Mouse (Mus musculus): ENCODE results near the gene Rgs12. TPM values are rescaled to one million over a fixed set of nuclear protein-coding genes. Genes with fewer than 3 reads are reported as not detected.

Rgs12 gene
- polyA plus RNA-seq, 1 experiment from 2014 or later = 36.4 TPM

DNA sequence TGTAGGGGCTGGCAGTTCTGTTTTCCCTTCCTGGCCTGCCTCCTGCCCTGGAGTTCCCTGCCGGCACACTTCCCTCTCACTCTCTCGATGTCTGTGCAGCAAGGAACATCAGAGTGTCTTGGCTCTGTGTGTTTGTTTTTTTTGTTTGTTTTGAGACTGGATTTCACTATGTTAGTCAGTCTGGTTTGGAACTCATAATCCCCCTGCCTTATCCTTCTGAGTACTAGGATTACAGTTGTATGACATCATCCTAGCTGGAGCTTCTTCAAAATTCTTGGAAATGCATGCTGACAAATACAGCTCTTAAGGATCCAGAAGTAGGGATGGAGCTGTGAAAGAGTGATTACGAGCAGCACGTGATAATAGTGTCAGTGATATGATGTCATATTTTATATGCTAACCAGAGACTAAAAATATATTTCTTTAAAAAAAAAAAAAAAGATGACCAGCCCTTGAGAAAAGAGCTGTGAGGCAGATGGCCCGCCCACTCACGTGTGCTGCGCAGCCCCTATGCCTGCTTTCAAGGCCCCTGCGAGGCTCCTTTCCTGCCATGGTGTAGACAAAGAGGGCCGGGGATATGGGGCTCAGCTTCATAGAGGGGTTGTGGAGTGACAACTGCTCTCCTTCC, 70.5 kb downstream of the Rgs12 start:
- peaks cover 46% of the 10 kb centered on the region for H3K36me3 ChIP-seq
- WGBS = 67% methylated on average over 9 of the region's 9 CpGs
- H3K27ac ChIP-seq = no peak overlapping the region

DNA sequence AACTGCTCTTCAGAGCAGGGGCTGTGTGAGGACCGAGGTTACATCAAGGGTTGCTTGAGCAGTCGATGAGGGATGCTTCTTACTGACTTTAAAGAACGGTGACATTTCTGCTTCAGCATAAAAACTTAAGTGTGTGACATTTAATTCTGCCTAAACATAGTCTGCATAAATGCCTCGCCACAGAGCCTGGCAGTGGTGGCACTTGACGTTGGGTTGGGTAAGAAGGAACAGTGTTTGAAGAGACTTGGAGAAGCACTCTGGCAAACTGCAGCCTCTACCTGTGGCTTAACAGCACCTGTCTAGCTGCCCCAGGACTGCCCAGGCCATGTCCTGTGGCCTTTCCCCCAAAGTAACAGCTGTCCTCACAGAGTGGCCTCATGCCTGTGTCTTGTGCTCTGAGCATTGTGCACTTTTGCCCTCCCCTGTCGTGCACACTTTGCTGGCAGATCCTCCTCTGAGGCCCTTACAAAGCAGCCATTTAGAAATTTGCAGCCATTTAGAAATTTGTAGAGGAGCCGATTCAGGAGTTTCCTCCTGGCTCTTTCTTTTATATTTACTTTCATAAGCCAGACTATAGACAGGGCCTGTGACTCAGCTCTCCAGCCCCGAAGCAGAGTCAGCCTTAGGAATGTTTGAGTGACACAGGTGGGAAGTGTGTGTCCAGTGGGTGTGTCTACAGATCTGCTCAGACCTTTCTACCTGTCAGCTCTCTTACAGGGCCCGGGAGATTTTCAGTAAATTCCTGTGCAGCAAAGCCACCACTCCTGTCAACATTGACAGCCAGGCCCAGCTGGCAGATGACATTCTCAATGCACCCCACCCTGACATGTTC, 71.4 kb downstream of the Rgs12 start:
- no peak overlapping the region for H3K4me2 ChIP-seq
- no peak overlapping the region for H3K9ac ChIP-seq
- peaks cover 48% of the 10 kb centered on the region for H3K36me3 ChIP-seq
- no peak overlapping the region for H3K27ac ChIP-seq
- no peaks in the 10 kb centered on the region for H3K27me3 ChIP-seq
- peaks cover 14% of the 10 kb centered on the region; the same call in 1 of the 2 replicates for H3K4me1 ChIP-seq
- no peak overlapping the region for H3K4me3 ChIP-seq
- ATAC-seq (ENCODE audit: insufficient number of reproducible peaks, low FRiP score, low TSS enrichment, low read depth) = no peak
- WGBS = 73% methylated on average over 9 of the region's 9 CpGs
- no peaks in the 10 kb centered on the region for H3K9me3 ChIP-seq

More for the DNA sequence above, 70.5 kb downstream of the Rgs12 start:
- no peaks in the 10 kb centered on the region for H3K9me3 ChIP-seq
- peaks cover 16% of the 10 kb centered on the region for H3K4me1 ChIP-seq
- no peak for ATAC-seq (ENCODE audit: insufficient number of reproducible peaks, low FRiP score, low TSS enrichment, low read depth)
- no peaks in the 10 kb centered on the region for H3K27me3 ChIP-seq
- H3K4me2 ChIP-seq = no peak overlapping the region
- H3K4me3 ChIP-seq = no peak overlapping the region
- no peak overlapping the region for H3K9ac ChIP-seq

DNA sequence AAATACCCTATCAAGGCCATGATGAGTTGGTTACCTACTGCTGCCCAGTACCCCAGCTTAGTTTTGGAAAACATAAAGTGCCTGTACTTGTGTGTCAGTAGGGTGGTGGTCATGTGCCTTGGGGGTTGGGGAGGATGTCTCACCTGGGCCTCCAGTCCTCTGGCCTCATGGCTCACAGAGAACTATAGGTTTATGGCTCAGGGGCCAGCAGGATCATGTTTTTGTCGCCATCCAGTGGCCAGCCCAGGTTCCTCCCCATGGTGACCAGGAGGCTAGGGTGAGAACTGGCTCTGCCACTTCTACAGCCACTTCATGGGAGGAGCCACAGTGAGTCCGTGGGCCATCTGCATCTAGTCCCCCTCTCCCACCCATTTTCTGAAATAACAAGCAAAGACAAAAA, 75.7 kb downstream of the Rgs12 start:
- Histone ChIP-seq H3K4me3 (no peak overlapping the region), H3K9me3 (no peaks in the 10 kb centered on the region), H3K4me2 (no peak overlapping the region), H3K9ac (no peak overlapping the region), H3K4me1 (0 out of 2 replicates have a peak, but pooled peaks cover 2% of the 10 kb centered on the region), H3K36me3 (peaks cover 78% of the 10 kb centered on the region), H3K27me3 (no peaks in the 10 kb centered on the region), H3K27ac (no peak overlapping the region)
- 14% methylated on average over 2 of the region's 2 CpGs for WGBS
- ATAC-seq (ENCODE audit: insufficient number of reproducible peaks, low FRiP score, low TSS enrichment, low read depth) = no peak

DNA sequence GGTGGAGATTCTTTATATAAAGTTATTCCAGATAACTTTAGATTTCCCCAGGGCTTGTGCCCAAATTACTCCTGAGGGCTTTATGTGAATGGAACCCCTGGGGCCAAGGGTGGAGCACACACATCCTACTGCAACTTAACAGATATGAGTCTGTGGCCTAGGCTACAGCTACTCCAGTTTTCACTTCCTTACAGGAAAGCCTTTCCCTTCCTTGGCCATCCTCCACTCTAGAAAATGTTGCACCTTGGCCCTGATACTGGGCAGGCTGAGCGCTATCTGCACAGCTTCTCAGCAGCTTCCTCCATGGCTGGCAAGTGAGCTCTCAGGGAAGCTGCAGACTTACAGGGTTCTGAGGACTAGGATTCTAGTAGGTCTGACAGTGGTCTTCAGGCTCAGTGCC, 80.1 kb downstream of the Rgs12 start:
- peaks cover 84% of the 10 kb centered on the region for H3K36me3 ChIP-seq
- no peak for ATAC-seq (ENCODE audit: insufficient number of reproducible peaks, low FRiP score, low TSS enrichment, low read depth)

DNA sequence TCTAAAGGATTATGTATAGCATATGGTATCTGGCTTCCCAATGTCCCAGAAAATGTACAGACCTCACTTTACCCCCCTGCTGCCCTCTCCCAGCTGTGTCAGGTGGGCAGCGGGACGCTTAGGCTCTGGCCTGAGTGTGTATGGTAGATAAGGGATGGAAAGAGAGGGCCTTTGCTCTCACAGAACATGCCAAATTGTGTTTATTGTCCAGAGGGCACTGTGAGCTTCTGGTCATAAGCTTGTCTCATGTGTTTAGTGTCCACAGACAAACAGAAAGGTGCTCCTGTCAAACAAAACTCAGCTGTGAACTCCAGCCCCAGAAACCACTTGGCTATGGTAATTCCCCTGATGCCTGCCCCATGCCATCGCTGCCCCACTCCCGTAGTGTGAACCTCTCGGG, 80.5 kb downstream of the Rgs12 start:
- Histone ChIP-seq H3K36me3 (peaks cover 83% of the 10 kb centered on the region), H3K9me3 (no peaks in the 10 kb centered on the region), H3K27ac (no peak overlapping the region), H3K27me3 (no peaks in the 10 kb centered on the region), H3K4me1 (no peaks in the 10 kb centered on the region), H3K4me2 (no peak overlapping the region), H3K9ac (no peak overlapping the region), H3K4me3 (no peak overlapping the region)
- ATAC-seq (ENCODE audit: insufficient number of reproducible peaks, low FRiP score, low TSS enrichment, low read depth) = no peak
- WGBS = 75% methylated on average over 5 of the region's 5 CpGs

More for the DNA sequence above, 80.1 kb downstream of the Rgs12 start:
- H3K27ac ChIP-seq = no peak overlapping the region
- H3K4me1 ChIP-seq = no peaks in the 10 kb centered on the region
- H3K9me3 ChIP-seq = no peaks in the 10 kb centered on the region
- no peak overlapping the region for H3K4me2 ChIP-seq
- no peak overlapping the region for H3K4me3 ChIP-seq
- whole genome bisulfite sequencing = 96% methylated on average over 1 of the region's 1 CpGs
- no peaks in the 10 kb centered on the region for H3K27me3 ChIP-seq
- no peak overlapping the region for H3K9ac ChIP-seq

DNA sequence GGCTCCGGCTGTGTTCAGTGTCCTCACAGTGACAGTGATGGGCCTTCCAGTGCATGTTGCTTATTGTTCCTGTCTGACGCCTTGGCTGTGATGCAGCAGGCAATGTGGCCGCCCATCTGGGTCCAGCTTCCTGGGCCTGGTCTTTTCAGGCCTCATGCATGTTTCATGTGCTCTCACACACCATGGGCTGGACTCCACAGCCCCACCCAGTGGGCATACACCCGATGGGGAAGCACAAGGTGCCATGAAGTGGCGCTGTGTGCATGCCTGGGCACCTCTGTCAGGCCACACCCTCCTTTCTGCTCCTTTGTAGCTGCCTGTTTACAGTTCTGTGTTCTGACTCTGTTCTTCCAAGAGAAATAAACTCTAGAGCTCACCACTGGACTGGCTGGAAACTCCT, 83.8 kb downstream of the Rgs12 start:
- Histone ChIP-seq H3K4me1 (peaks cover 3% of the 10 kb centered on the region), H3K9me3 (no peaks in the 10 kb centered on the region), H3K36me3 (peaks cover 58% of the 10 kb centered on the region), H3K4me2 (no peak overlapping the region), H3K9ac (no peak overlapping the region), H3K4me3 (no peak overlapping the region), H3K27me3 (no peaks in the 10 kb centered on the region), H3K27ac (no peak overlapping the region)
- 78% methylated on average over 5 of the region's 5 CpGs for WGBS
- ATAC-seq (ENCODE audit: insufficient number of reproducible peaks, low FRiP score, low TSS enrichment, low read depth) = no peak

DNA sequence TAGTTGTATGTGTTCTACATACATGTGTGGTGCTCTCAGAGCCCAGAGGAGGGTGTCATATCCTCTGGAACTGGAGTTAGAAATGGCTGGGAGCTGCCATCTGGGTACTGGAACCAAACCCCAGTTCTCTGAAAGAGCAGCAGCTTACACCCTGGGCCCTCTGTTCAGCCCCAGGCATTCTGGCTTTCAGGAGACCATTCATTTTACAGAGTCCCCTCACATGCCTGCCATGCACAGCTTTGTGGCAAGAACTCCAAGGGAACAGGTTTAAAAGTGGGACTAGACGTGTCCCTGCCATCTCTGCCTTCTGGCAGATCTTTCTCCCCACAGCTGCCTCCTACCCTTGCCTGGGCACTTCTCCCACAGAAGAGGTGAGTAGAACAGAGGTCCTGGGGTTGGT, 84.4 kb downstream of the Rgs12 start:
- H3K4me1 ChIP-seq = peaks cover 3% of the 10 kb centered on the region
- H3K9ac ChIP-seq = no peak overlapping the region
- no peak overlapping the region for H3K27ac ChIP-seq
- no peaks in the 10 kb centered on the region for H3K27me3 ChIP-seq
- peaks cover 52% of the 10 kb centered on the region for H3K36me3 ChIP-seq
- H3K9me3 ChIP-seq = no peaks in the 10 kb centered on the region
- ATAC-seq (ENCODE audit: insufficient number of reproducible peaks, low FRiP score, low TSS enrichment, low read depth) = no peak
- H3K4me3 ChIP-seq = no peak overlapping the region
- H3K4me2 ChIP-seq = no peak overlapping the region
- WGBS = 76% methylated on average over 1 of the region's 1 CpGs

DNA sequence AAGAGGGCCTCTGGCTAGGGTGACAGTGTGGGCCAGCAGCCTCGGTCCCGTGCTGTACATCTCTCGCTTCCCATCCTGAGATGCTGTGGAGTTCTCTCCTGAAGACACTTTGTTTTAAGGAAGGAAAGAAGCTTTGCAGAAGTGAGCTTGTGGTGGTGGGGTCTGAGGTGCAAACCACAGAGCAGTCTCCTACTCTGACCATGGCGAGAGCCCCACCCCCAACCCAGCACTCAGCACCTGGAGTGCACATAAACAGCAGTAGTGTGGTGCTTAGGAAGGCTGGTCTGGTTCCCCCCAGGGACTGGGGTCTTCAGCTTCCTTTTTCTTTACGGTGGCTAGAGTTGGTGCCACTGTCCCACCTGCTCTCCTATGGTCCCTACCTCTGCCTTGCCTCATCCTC, 85.9 kb downstream of the Rgs12 start:
- Histone ChIP-seq H3K27ac (peak overlapping the region; percentile 35; the same call in 1 of the 2 replicates), H3K9me3 (no peaks in the 10 kb centered on the region), H3K4me1 (peaks cover 3% of the 10 kb centered on the region), H3K4me2 (no peak overlapping the region), H3K36me3 (peaks cover 37% of the 10 kb centered on the region), H3K27me3 (no peaks in the 10 kb centered on the region), H3K9ac (no peak overlapping the region), H3K4me3 (no peak overlapping the region)
- WGBS = 77% methylated on average over 5 of the region's 5 CpGs
- ATAC-seq (ENCODE audit: insufficient number of reproducible peaks, low FRiP score, low TSS enrichment, low read depth) = no peak

DNA sequence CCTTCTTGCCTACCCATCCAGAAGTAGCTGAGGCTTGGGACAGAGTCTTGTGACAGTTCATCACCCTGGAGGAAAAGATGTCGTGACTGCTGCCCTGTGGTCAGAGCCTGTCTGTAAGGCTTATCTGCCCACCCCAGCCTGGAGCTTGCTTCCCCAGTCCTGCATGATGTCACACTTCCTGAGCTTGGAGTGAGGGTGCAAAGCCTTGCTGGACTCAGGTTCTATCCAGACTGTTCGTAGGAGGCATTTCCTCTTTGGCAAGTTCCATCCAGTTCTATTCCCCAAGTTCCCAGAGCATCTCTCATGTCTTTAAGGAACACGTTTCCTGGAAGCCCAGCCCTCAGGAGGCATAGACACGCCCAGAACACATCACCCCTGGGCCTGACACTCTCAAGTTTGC, 86.5 kb downstream of the Rgs12 start:
- Histone ChIP-seq H3K4me1 (peaks cover 3% of the 10 kb centered on the region), H3K27ac (peak overlapping the region; percentile 35; the same call in 1 of the 2 replicates), H3K4me2 (no peak overlapping the region), H3K36me3 (peaks cover 32% of the 10 kb centered on the region), H3K27me3 (no peaks in the 10 kb centered on the region), H3K4me3 (no peak overlapping the region), H3K9ac (no peak overlapping the region), H3K9me3 (no peaks in the 10 kb centered on the region)
- no peak for ATAC-seq (ENCODE audit: insufficient number of reproducible peaks, low FRiP score, low TSS enrichment, low read depth)
- 57% methylated on average over 4 of the region's 4 CpGs for WGBS

DNA sequence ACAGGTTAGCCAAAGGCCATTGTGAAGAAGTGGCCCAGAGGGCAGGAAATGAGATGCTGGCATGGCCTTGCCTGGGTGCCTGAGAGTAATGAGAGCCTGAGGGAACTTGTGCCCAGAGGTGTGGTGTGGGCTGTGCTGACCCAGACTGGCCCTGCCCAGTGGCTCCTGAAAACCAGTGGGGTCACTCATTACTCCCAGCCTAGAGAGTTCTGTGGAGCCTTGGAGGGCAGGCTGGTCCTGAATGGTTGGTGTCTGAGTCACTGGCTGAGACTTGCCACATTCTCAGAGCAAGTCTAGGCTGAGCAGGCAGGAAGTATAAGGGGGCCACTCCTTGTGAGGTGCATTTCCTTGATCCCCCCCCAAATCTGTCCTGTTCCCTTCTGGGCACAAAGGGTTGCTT, 88.2 kb downstream of the Rgs12 start:
- H3K36me3 ChIP-seq = peaks cover 16% of the 10 kb centered on the region
- no peak for ATAC-seq (ENCODE audit: insufficient number of reproducible peaks, low FRiP score, low TSS enrichment, low read depth)
- H3K4me3 ChIP-seq = no peak overlapping the region
- H3K4me2 ChIP-seq = no peak overlapping the region
- no peaks in the 10 kb centered on the region for H3K9me3 ChIP-seq
- H3K9ac ChIP-seq = no peak overlapping the region
- H3K27me3 ChIP-seq = no peaks in the 10 kb centered on the region
- peaks cover 3% of the 10 kb centered on the region for H3K4me1 ChIP-seq
- H3K27ac ChIP-seq = no peak overlapping the region

DNA sequence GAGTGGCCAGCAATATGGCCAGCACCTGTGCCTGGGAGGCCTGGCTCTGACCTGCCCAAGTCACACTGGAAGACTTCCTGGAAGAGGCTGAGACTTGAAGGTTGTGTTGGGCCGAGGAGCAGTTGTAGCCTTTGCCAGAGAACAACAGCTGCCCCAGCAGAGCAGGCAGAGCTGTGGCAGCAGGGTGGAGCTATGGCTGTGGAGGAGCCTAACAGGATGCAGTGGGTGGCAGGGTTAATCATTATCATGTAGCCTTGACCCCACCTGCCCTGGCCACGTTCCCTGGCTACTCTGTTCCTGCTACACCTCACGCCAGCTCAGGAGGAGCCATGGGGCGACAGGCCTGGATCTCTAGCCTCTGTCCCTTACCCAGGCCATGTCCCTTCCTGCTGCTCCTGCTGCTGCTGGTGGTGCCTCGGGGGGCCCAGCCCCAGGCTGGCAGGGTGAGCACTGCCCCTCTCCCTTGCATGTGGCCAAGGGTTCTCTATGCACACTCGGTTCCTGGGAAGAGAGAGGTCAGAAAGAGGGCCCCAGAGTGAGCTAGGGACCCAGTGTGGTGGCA, 92.1 kb downstream of the Rgs12 start, which contains the start of gene Hgfac:
Gene Hgfac, plus strand, starts transcription at position 242 of the 562 bp plus-strand sequence.
- Histone ChIP-seq H3K4me2 (no peak within 1 kb of the TSS), H3K27me3 (no peaks in the 10 kb centered on the region), H3K9me3 (no peaks in the 10 kb centered on the region), H3K4me1 (peaks cover 3% of the 10 kb centered on the region; the same call in 1 of the 2 replicates), H3K36me3 (no peaks in the 10 kb centered on the region), H3K4me3 (no peak within 1 kb of the TSS), H3K9ac (no peak within 1 kb of the TSS), H3K27ac (no peak within 1 kb of the TSS)
- ATAC-seq (ENCODE audit: insufficient number of reproducible peaks, low FRiP score, low TSS enrichment, low read depth) = no peak
- whole genome bisulfite sequencing = 62% methylated on average over 6 of the region's 6 CpGs

Data from limb, embryonic 15.5 days (tissue).